In the genomic region with DNA sequence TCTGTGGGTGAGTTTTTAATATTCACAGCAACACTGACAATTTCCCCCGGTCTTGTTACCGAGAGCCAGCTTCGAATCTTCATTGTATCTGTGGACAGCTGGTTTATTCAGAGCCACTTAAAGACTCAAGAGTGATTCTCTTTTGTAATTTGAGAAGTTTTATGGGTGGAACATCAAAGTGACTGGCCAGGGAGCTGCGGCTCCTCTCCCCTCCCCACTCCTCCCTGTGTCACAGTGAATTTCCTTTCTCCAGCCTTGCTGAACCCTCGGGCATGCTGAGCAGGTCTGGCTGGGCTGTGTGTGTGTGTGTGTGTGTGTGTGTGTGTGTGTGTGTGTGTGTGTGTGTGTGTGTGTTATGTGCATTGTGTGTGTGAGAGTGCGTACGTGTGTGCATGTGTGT, we compare ENCODE assay signal across 20 mouse cellular contexts. TPM values are rescaled to one million over a fixed set of nuclear protein-coding genes. Genes with fewer than 3 reads are reported as not detected.
A peak's percentile ranks its signal among the peaks of the same experiment; 100 is the strongest.
DNase-seq lines count a peak whose midpoint lies in the region; ATAC-seq and TF ChIP-seq lines count a peak whose summit lies in the region.
"Had no signal": no experiment of that assay in that cellular context is flagged by ENCODE, and none has a peak within 500 bp of the region (broad histone marks: within the 10 kb centered on the region; RNA-seq: fewer than 3 reads in every experiment).

No protein-coding gene starts in this region.

- no peak for DNase-seq in kidney, postnatal 10 days
- DNase-seq in midbrain, embryonic 11.5 days (ENCODE audit: low spot score, missing footprints) = no peak
- DNase-seq in embryo, embryonic 10 days (ENCODE audit: low spot score) = peak; percentile 68
- DNase-seq in liver, embryonic 11.5 days (ENCODE audit: low spot score) = no peak
- DNase-seq in heart, embryonic 10.5 days (ENCODE audit: low spot score) = no peak
- DNase-seq: adrenal gland, postnatal 10 days; cerebellum, adult 2 months had no signal

- peak; percentile 84 for ATAC-seq in kidney, embryonic 15.5 days (replicated peaks; ENCODE audit: low FRiP score)
- no peak for ATAC-seq in midbrain, embryonic 11.5 days (ENCODE audit: low FRiP score)
- ATAC-seq in midbrain, embryonic 16.5 days = no peak
- ATAC-seq in liver, embryonic 11.5 days (replicated peaks; ENCODE audit: low FRiP score) = no peak
- ATAC-seq: intestine, embryonic 15.5 days had no signal

- H3K4me2 ChIP-seq in kidney, embryonic 15.5 days = peak overlapping the region; percentile 36
- H3K4me2 ChIP-seq in midbrain, embryonic 11.5 days = no peak overlapping the region
- H3K4me2 ChIP-seq in midbrain, embryonic 16.5 days (ENCODE audit: low read length) = no peak overlapping the region
- H3K4me2 ChIP-seq in myocyte (ENCODE audit: low read depth) = peak overlapping the region; percentile 48
- no peak overlapping the region for H3K4me2 ChIP-seq in liver, embryonic 11.5 days
- H3K4me2 ChIP-seq: heart, embryonic 15.5 days; hindbrain, embryonic 13.5 days; intestine, embryonic 15.5 days; limb, embryonic 13.5 days; stomach, embryonic 15.5 days had no signal

- H3K4me1 ChIP-seq in kidney, embryonic 15.5 days = peaks cover 33% of the 10 kb centered on the region
- H3K4me1 ChIP-seq in midbrain, embryonic 11.5 days (ENCODE audit: control insufficient read depth, insufficient read depth, low read length) = peaks cover 13% of the 10 kb centered on the region
- no peaks in the 10 kb centered on the region for H3K4me1 ChIP-seq in midbrain, embryonic 16.5 days (ENCODE audit: control insufficient read depth, insufficient read depth, low read length)
- no peaks in the 10 kb centered on the region for H3K4me1 ChIP-seq in liver, embryonic 11.5 days (replicated peaks; ENCODE audit: control insufficient read depth, insufficient read depth, low read length)
- H3K4me1 ChIP-seq in heart, embryonic 10.5 days = 0 out of 2 replicates have a peak, but pooled peaks cover 6% of the 10 kb centered on the region
- H3K4me1 ChIP-seq: heart, embryonic 15.5 days; intestine, embryonic 15.5 days; stomach, embryonic 15.5 days had no signal

- H3K9me3 ChIP-seq in kidney, embryonic 15.5 days (replicated peaks) = no peaks in the 10 kb centered on the region
- no peaks in the 10 kb centered on the region for H3K9me3 ChIP-seq in midbrain, embryonic 11.5 days (ENCODE audit: control insufficient read depth, low read length)
- H3K9me3 ChIP-seq in midbrain, embryonic 16.5 days (replicated peaks; ENCODE audit: control insufficient read depth, low read length, poor library complexity, severe bottlenecking) = no peaks in the 10 kb centered on the region
- no peaks in the 10 kb centered on the region for H3K9me3 ChIP-seq in liver, embryonic 11.5 days (ENCODE audit: control insufficient read depth, low read length)
- no peaks in the 10 kb centered on the region; the same call in 1 of the 2 replicates for H3K9me3 ChIP-seq in heart, embryonic 10.5 days
- H3K9me3 ChIP-seq: intestine, embryonic 15.5 days; stomach, embryonic 15.5 days had no signal

- no peaks in the 10 kb centered on the region for H3K79me2 ChIP-seq in myocyte (ENCODE audit: control insufficient read depth, insufficient read depth)

- H3K27me3 ChIP-seq in kidney, embryonic 15.5 days = peaks cover 23% of the 10 kb centered on the region; the same call in 1 of the 2 replicates
- H3K27me3 ChIP-seq in midbrain, embryonic 11.5 days (ENCODE audit: control insufficient read depth, insufficient read depth, low read length) = no peaks in the 10 kb centered on the region
- H3K27me3 ChIP-seq in midbrain, embryonic 16.5 days (ENCODE audit: control insufficient read depth, insufficient read depth, low read depth, low read length) = no peaks in the 10 kb centered on the region
- H3K27me3 ChIP-seq in myocyte (ENCODE audit: control insufficient read depth, insufficient read depth, insufficient read length) = peaks cover 6% of the 10 kb centered on the region
- peaks cover 7% of the 10 kb centered on the region for H3K27me3 ChIP-seq in liver, embryonic 11.5 days (replicated peaks; ENCODE audit: control insufficient read depth, insufficient read depth, low read length)
- H3K27me3 ChIP-seq in heart, embryonic 10.5 days (ENCODE audit: insufficient read depth, poor library complexity, severe bottlenecking) = peaks cover 63% of the 10 kb centered on the region

- WGBS in kidney, embryonic 15.5 days = 9% methylated on average over 7 of the region's 7 CpGs
- 31% methylated on average over 7 of the region's 7 CpGs for WGBS in midbrain, embryonic 11.5 days
- WGBS in midbrain, embryonic 16.5 days = 20% methylated on average over 7 of the region's 7 CpGs
- WGBS in liver, embryonic 11.5 days = 51% methylated on average over 7 of the region's 7 CpGs
- 40% methylated on average over 7 of the region's 7 CpGs for WGBS in heart, embryonic 10.5 days

- no peak overlapping the region for H3K4me3 ChIP-seq in kidney, embryonic 15.5 days (replicated peaks)
- no peak overlapping the region for H3K4me3 ChIP-seq in midbrain, embryonic 11.5 days (ENCODE audit: low read depth, low read length)
- no peak overlapping the region for H3K4me3 ChIP-seq in midbrain, embryonic 16.5 days (ENCODE audit: low read depth, low read length)
- no peak overlapping the region for H3K4me3 ChIP-seq in myocyte
- no peak overlapping the region for H3K4me3 ChIP-seq in liver, embryonic 11.5 days (ENCODE audit: low read depth, low read length)
- H3K4me3 ChIP-seq in heart, embryonic 10.5 days = no peak overlapping the region
- H3K4me3 ChIP-seq: heart, embryonic 15.5 days; hindbrain, embryonic 13.5 days; intestine, embryonic 15.5 days; limb, embryonic 13.5 days; megakaryocyte, embryonic 14.5 days; stomach, embryonic 15.5 days had no signal

- no peak for TF ChIP-seq POLR2A in myocyte (IDR thresholded peaks at IDR 0.05; ENCODE audit: insufficient read length, low read depth)

- H3K9ac ChIP-seq in kidney, embryonic 15.5 days = no peak overlapping the region
- H3K9ac ChIP-seq in midbrain, embryonic 11.5 days (ENCODE audit: low read length) = no peak overlapping the region
- no peak overlapping the region for H3K9ac ChIP-seq in midbrain, embryonic 16.5 days (ENCODE audit: low read depth, low read length)
- no peak overlapping the region for H3K9ac ChIP-seq in liver, embryonic 11.5 days (ENCODE audit: low read depth, low read length)
- H3K9ac ChIP-seq: heart, embryonic 15.5 days; hindbrain, embryonic 13.5 days; intestine, embryonic 15.5 days; limb, embryonic 13.5 days; stomach, embryonic 15.5 days had no signal

- no peak overlapping the region for H3ac ChIP-seq in myocyte (ENCODE audit: control insufficient read depth, insufficient read length)

- H3K27ac ChIP-seq in kidney, embryonic 15.5 days = peak overlapping the region; percentile 87
- H3K27ac ChIP-seq in midbrain, embryonic 11.5 days (ENCODE audit: low read depth, low read length) = 0 out of 2 replicates have a peak overlapping the region, but pooled peaks have one; percentile 0
- no peak overlapping the region for H3K27ac ChIP-seq in midbrain, embryonic 16.5 days (ENCODE audit: low read length)
- no peak overlapping the region for H3K27ac ChIP-seq in liver, embryonic 11.5 days (ENCODE audit: low read depth, low read length)
- H3K27ac ChIP-seq in heart, embryonic 10.5 days = no peak overlapping the region
- H3K27ac ChIP-seq: heart, embryonic 15.5 days; hindbrain, embryonic 13.5 days; intestine, embryonic 15.5 days; limb, embryonic 13.5 days; stomach, embryonic 15.5 days had no signal

- no peaks in the 10 kb centered on the region for H3K36me3 ChIP-seq in kidney, embryonic 15.5 days
- H3K36me3 ChIP-seq in midbrain, embryonic 11.5 days (ENCODE audit: control insufficient read depth, insufficient read depth, low read length) = no peaks in the 10 kb centered on the region
- no peaks in the 10 kb centered on the region for H3K36me3 ChIP-seq in midbrain, embryonic 16.5 days (ENCODE audit: control insufficient read depth, insufficient read depth, low read length)
- no peaks in the 10 kb centered on the region for H3K36me3 ChIP-seq in myocyte (ENCODE audit: control insufficient read depth, insufficient read depth)
- H3K36me3 ChIP-seq in liver, embryonic 11.5 days (ENCODE audit: control insufficient read depth, insufficient read depth, low read length) = no peaks in the 10 kb centered on the region
- H3K36me3 ChIP-seq in heart, embryonic 10.5 days = no peaks in the 10 kb centered on the region
- H3K36me3 ChIP-seq: heart, embryonic 15.5 days; intestine, embryonic 15.5 days; limb, embryonic 13.5 days; stomach, embryonic 15.5 days had no signal

TF ChIP-seq in myocyte, 11 proteins besides CTCF, POLR2A, EP300 and RAD21:
- no peak for TF ChIP-seq TCF12 (IDR thresholded peaks at IDR 0.05; ENCODE audit: insufficient read depth, poor library complexity, severe bottlenecking)
- peak in 1 of 3 experiments; percentile 10 for TF ChIP-seq MYOD1 (IDR thresholded peaks at IDR 0.05; ENCODE audit: control insufficient read depth in 1 of 3, insufficient read length in 2 of 3, low read depth in 2 of 3)

RNA-seq across cellular contexts. Expression of a gene that starts 29.2 kb away (rescaled TPM):
- 90.8 and 96.1 TPM in 2 replicates for polyA plus RNA-seq in kidney, embryonic 15.5 days (2015; fragmentation: Nextera tagmentation; extraction: Ambion mirVana)
- polyA plus RNA-seq in midbrain, embryonic 11.5 days (2014; fragmentation: Nextera tagmentation; extraction: Ambion mirVana) = 41.8 and 46.4 TPM in 2 replicates
- polyA plus RNA-seq in midbrain, embryonic 16.5 days (2015; fragmentation: Nextera tagmentation; extraction: Ambion mirVana) = 22.5 and 23.8 TPM in 2 replicates
- not detected for polyA plus RNA-seq in myocyte (2012; fragmentation: generic; extraction: Trizol)
- not detected in 2 replicates for polyA plus RNA-seq in liver, embryonic 11.5 days (2014; fragmentation: Nextera tagmentation; extraction: Ambion mirVana)
- 0.18 TPM in 1 of 2 replicates, not detected in the other for polyA plus RNA-seq in heart, embryonic 10.5 days (2016; fragmentation: Nextera tagmentation; extraction: Ambion mirVana)
- polyA plus RNA-seq: cortical plate, adult 2 months; gonadal fat pad, adult 2 months; heart, embryonic 15.5 days; intestine, embryonic 15.5 days; large intestine, adult 2 months; liver, embryonic 16.5 days had no signal

Comparison
In these comparisons a context has a peak if more than half of its experiments do, and no peak if none do; other contexts are left out.
1. H3K27ac ChIP-seq: peak in kidney, embryonic 15.5 days (single experiment) and midbrain, embryonic 11.5 days (single experiment); none in midbrain, embryonic 16.5 days (single experiment), liver, embryonic 11.5 days (single experiment) and heart, embryonic 10.5 days (single experiment).
2. H3K4me2 ChIP-seq: peak in kidney, embryonic 15.5 days (single experiment) and myocyte (single experiment); none in midbrain, embryonic 11.5 days (single experiment), midbrain, embryonic 16.5 days (single experiment) and liver, embryonic 11.5 days (single experiment).
3. RNA of a gene that starts 29.2 kb away (polyA plus RNA-seq): 90.8 to 96.1 TPM in kidney, embryonic 15.5 days, 41.8 to 46.4 TPM in midbrain, embryonic 11.5 days and 22.5 to 23.8 TPM in midbrain, embryonic 16.5 days; 0.18 TPM in heart, embryonic 10.5 days, not detected in liver, embryonic 11.5 days and not detected in myocyte (single experiment); every median in the first group is over 10 times any median in the second.